Mouse (Mus musculus) hindbrain, embryonic 12.5 days (tissue): ENCODE data around the gene Tbcd. TPM values are rescaled to one million over a fixed set of nuclear protein-coding genes. Genes with fewer than 3 reads are reported as not detected.

ENCODE experiments used
- ATAC-seq: fragments of 200-750 bp; cut with Nextera tagmentation; 2 replicates; pipeline ENCODE4 v1.8.0; 2017; ENCODE audit warnings: moderate TSS enrichment; ENCODE audit not compliant: low FRiP score
- H3K27ac ChIP-seq: fragments of 300-500 bp; sonication (generic); 2 replicates; pipeline ENCODE4 v1.5.1; 2016; ENCODE audit warnings: mild to moderate bottlenecking
- H3K27me3 ChIP-seq: fragments of 300-500 bp; sonication (generic); 2 replicates; pipeline ENCODE4 v1.6.1; 2016; ENCODE audit warnings: mild to moderate bottlenecking
- H3K36me3 ChIP-seq: fragments of 300-500 bp; sonication (generic); 2 replicates; pipeline ENCODE4 v1.6.1; 2016; ENCODE audit warnings: mild to moderate bottlenecking
- H3K4me1 ChIP-seq: fragments of 300-500 bp; sonication (generic); 2 replicates; pipeline ENCODE4 v1.6.1; 2016
- H3K4me2 ChIP-seq: fragments of 300-500 bp; sonication (generic); replicated peaks from 2 replicates; pipeline ENCODE4 v1.6.1; 2016; ENCODE audit warnings: mild to moderate bottlenecking
- H3K4me3 ChIP-seq: fragments of 300-500 bp; sonication (generic); 2 replicates; pipeline ENCODE4 v1.5.1; 2016; ENCODE audit warnings: mild to moderate bottlenecking
- H3K9ac ChIP-seq: fragments of 300-500 bp; sonication (generic); 2 replicates; pipeline ENCODE4 v1.6.1; 2016; ENCODE audit warnings: mild to moderate bottlenecking, moderate library complexity
- H3K9me3 ChIP-seq: fragments of 300-500 bp; sonication (generic); replicated peaks from 2 replicates; pipeline ENCODE4 v1.6.1; 2016; ENCODE audit warnings: mild to moderate bottlenecking
- WGBS: fragments of 180-500 bp; shearing (Covaris S2); methylation state at CpG from one replicate; pipeline ENCODE4 v1.1.7; 2016; 5-methylcytosine and 5-hydroxymethylcytosine counted together
- polyA plus RNA-seq: library from polyadenylated mRNA; unstranded; fragments of >200 nt; fragmentation: Nextera tagmentation; extraction: Ambion mirVana; gene quantifications from 2 replicates; pipeline ENCODE4 v1.2.1, GENCODE M21; 2016

The Tbcd gene
- polyA plus RNA-seq, 1 experiment from 2014 or later = 61.6 TPM

DNA sequence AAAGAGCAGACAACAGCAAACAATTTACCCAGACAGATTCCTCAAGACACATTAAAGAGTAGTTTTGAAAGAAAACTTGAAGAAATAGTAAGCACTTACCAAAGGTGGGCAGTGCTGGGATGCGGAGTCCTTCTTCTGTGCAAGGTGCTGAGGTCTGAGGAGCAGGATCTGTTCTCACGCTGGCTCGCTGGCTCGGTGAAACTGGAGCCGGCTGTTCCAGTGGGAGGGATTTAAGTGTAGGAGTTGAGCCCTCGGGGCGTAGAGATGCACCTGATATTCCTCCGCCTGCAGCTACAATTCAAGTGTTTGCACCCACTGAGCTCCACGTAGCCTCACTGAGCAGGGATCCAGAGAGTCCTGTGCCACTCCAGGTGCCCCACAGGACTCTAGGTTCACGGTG lies 67.4 kb downstream of the Tbcd start, which contains the start of gene Zfp750:
TSS of gene Zfp750 (minus strand) at position 203 of the 400 bp plus-strand sequence.
- Histone ChIP-seq H3K9ac (no peak within 1 kb of the TSS), H3K36me3 (no peaks in the 10 kb centered on the region), H3K27ac (no peak within 1 kb of the TSS), H3K4me3 (no peak within 1 kb of the TSS), H3K4me1 (no peaks in the 10 kb centered on the region), H3K4me2 (no peak within 1 kb of the TSS), H3K27me3 (no peaks in the 10 kb centered on the region), H3K9me3 (no peaks in the 10 kb centered on the region)
- 53% methylated on average over 10 of the region's 10 CpGs for WGBS
- ATAC-seq = no peak

DNA sequence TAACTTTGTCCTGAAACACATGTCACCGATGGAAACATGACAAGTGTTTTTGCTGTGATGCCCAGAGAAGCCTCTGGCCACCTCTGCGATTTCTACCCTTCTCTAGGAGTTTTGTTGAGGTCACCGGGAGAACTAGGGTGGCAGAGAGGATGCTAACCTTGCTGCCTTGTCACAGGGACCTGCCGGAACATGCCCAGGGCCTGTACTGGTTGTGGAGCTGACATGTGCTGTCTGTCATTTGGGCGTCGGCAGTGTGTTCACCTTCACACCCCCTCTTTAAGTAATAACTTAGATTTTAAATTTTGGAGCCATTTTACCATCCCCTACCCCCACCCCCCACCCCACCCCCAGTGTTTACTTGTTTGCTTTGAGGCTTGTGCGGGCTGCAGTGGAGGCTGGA lies 68.0 kb downstream of the Tbcd start:
- Histone ChIP-seq H3K27ac (no peak overlapping the region), H3K9ac (no peak overlapping the region), H3K4me1 (no peaks in the 10 kb centered on the region), H3K4me2 (no peak overlapping the region), H3K36me3 (no peaks in the 10 kb centered on the region), H3K9me3 (no peaks in the 10 kb centered on the region), H3K4me3 (no peak overlapping the region), H3K27me3 (no peaks in the 10 kb centered on the region)
- ATAC-seq = no peak
- WGBS = 83% methylated on average over 7 of the region's 7 CpGs

DNA sequence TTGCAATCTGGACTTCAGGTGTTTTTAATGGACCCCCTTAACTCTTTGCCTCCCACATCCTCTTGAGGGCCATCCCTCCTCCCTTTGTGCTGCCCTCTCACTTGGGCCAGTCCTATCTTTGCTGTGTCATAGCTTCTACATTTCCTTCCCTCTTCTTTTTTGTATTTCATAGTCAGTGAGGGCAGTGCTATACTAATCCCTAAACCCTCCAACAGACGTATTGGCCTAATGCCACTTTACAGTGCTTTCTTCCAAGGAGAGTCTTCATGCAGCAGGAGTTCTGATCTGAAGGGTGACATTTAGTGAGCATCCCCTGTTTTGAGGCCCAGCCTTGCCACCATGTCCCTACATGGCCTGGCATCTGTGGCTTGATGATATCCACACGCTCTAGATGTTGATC lies 69.0 kb downstream of the Tbcd start:
- H3K36me3 ChIP-seq = no peaks in the 10 kb centered on the region
- H3K4me2 ChIP-seq = no peak overlapping the region
- no peak overlapping the region for H3K27ac ChIP-seq
- no peak overlapping the region for H3K4me3 ChIP-seq
- no peak overlapping the region for H3K9ac ChIP-seq
- no peaks in the 10 kb centered on the region for H3K4me1 ChIP-seq
- ATAC-seq = no peak
- H3K9me3 ChIP-seq = no peaks in the 10 kb centered on the region
- H3K27me3 ChIP-seq = no peaks in the 10 kb centered on the region
- 92% methylated on average over 2 of the region's 2 CpGs for WGBS

DNA sequence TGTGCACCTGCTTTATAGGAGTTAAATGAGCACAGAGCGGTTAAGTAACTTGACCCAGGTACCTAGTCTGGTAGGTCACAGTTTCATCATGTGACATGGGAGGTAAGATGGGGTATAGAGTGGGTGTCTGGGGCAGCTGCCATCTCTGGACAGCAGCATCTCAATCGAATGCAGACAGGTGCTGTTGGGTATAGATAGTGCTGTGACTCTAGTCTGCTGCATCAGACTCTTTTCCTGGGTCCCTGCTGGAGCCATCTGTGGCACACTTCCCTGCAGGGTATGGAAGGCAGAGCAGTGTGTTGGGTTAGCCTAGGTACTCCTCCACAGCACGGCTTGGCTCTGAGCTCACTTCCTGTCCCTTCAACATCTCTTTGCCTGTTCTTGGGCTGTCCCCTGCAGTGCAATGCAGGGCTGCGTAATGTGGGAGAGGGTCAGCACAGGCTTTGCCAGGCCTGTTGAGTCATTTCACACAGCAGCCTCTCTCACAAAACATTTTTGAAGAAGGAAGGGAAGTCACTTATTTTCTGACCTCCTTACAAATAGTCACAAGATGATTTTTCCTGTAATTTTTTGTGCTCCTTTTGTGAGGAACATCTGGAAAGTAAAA lies 70.5 kb downstream of the Tbcd start:
- no peak overlapping the region for H3K4me3 ChIP-seq
- 89% methylated on average over 4 of the region's 4 CpGs for WGBS
- ATAC-seq = no peak
- H3K9me3 ChIP-seq = no peaks in the 10 kb centered on the region
- H3K4me1 ChIP-seq = no peaks in the 10 kb centered on the region
- H3K9ac ChIP-seq = no peak overlapping the region
- no peak overlapping the region for H3K4me2 ChIP-seq
- H3K27ac ChIP-seq = no peak overlapping the region
- no peaks in the 10 kb centered on the region for H3K27me3 ChIP-seq
- H3K36me3 ChIP-seq = no peaks in the 10 kb centered on the region

DNA sequence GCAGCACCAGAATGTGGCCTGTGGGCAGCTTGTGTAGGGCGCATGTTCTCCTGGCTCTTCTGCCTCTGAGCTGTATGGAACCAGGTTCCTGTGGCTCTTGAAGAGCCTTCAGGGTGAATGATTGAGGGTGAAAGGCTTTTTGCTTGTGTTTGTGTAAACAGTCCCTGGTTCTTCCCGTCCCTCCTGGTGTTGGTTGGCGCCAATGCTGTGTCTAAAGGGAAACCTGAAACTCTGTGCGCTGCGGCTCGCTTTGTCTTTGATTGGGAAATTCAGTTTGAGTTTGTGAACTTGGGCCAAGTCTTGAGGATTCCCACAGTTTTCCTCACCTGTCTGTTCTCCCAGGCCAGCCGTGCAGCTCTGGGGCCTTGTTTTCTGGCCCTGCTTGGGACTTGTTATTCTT lies 72.4 kb downstream of the Tbcd start:
- Histone ChIP-seq H3K9ac (no peak overlapping the region), H3K27me3 (no peaks in the 10 kb centered on the region), H3K36me3 (no peaks in the 10 kb centered on the region), H3K9me3 (no peaks in the 10 kb centered on the region), H3K27ac (no peak overlapping the region), H3K4me2 (no peak overlapping the region), H3K4me3 (no peak overlapping the region), H3K4me1 (no peaks in the 10 kb centered on the region)
- no peak for ATAC-seq
- WGBS = 96% methylated on average over 7 of the region's 7 CpGs

DNA sequence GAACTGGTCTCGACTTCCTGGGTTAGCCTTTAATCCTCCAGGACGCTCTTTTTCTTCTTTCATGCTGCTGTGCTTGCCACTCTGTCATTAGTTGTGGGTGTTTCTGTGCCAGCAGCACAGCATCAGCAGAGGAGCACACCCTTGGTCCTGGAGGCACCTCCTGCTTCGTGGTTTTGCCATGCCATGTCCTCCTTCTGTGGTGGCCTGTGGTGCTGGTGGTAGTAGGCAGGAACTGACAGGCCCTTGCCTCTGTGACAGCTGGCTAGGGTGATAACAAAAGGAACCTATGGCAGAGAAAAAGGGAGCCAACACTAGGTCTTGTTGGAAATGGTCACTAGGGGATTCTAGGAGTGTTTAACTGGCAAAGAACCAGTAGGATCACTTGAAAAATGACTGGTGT lies 78.0 kb downstream of the Tbcd start:
- Histone ChIP-seq H3K9ac (no peak overlapping the region), H3K9me3 (no peaks in the 10 kb centered on the region), H3K4me3 (no peak overlapping the region), H3K36me3 (no peaks in the 10 kb centered on the region), H3K4me2 (no peak overlapping the region), H3K27me3 (no peaks in the 10 kb centered on the region), H3K4me1 (0 out of 2 replicates have a peak, but pooled peaks cover 3% of the 10 kb centered on the region), H3K27ac (no peak overlapping the region)
- WGBS = 86% methylated on average over 3 of the region's 3 CpGs
- ATAC-seq = no peak

DNA sequence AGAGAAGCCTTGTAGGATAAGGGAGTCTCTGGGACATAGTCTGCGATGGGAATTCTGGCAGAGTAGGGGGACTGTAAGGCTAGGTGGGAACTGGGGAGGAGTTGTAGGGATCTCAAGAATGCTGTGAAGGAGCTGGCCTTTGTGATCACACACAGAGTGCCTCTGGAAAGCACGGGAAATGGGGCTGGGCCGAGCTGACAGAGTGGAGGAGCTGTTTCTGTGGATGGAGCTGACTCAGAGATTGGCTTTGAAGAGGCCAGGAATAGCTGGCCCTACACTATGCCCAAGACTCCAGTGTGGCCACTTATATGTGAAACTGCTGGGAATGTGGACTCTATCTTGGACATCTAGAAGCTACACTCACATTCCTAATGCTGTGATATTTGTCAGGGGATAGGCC lies 84.8 kb downstream of the Tbcd start:
- no peak overlapping the region for H3K27ac ChIP-seq
- no peak for ATAC-seq
- 54% methylated on average over 3 of the region's 3 CpGs for WGBS

DNA sequence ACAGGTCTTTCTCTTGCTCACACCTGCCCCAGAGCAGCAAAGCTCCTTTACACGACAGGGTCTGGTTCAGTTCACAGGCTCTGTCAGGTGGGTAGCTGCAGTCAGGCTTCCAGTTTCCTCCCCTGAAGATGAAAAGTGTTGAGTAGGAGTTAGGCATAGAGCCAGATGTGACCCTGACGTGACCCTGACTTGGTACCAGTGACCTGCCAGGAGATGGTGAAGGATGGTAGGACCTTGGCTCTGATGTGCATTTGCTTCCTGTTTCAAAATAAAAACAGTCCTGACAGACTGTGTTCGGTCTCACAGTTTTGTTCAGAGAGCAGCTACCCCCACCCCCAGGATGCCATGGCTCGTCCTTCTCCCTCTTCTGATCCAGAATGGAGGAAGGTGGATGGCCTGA lies 90.7 kb downstream of the Tbcd start:
- no peak overlapping the region for H3K9ac ChIP-seq
- H3K4me1 ChIP-seq = no peaks in the 10 kb centered on the region
- H3K36me3 ChIP-seq = peaks cover 22% of the 10 kb centered on the region
- WGBS = 82% methylated on average over 4 of the region's 4 CpGs
- ATAC-seq = no peak
- no peak overlapping the region for H3K4me2 ChIP-seq
- H3K27me3 ChIP-seq = no peaks in the 10 kb centered on the region
- H3K4me3 ChIP-seq = no peak overlapping the region
- no peak overlapping the region for H3K27ac ChIP-seq
- H3K9me3 ChIP-seq = no peaks in the 10 kb centered on the region

More for the DNA sequence above, 84.8 kb downstream of the Tbcd start:
- Histone ChIP-seq H3K9ac (no peak overlapping the region), H3K4me3 (no peak overlapping the region), H3K27me3 (no peaks in the 10 kb centered on the region), H3K36me3 (peaks cover 7% of the 10 kb centered on the region), H3K4me2 (no peak overlapping the region), H3K9me3 (no peaks in the 10 kb centered on the region), H3K4me1 (peaks cover 3% of the 10 kb centered on the region; the same call in 1 of the 2 replicates)

DNA sequence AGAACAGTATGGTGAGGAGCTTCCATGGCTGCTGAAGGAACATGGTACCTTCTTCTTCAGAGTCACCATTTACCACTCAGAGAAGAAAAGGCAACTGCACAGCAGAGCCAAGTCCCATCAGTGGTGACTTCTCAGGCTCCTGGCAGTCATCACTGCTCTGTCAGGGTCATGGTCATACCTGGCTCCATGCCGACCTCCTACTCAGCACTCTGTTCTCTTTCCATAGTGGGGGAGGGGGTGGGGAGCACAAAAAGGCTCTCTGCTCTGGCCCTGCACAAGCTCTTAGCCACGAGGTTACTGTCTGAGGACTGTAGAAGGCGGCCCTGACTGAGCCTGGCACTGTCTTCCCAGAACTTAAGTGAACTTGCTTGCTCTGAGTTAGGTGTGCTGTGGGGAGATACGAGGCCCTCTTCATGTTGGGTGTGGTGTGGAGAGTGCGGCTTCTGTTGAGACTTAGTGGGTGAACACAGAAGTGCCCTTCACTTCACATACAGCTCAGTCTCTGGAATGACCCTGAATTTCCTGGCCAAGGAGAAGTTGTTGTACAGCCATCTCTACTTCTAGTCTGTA lies 91.6 kb downstream of the Tbcd start:
- Histone ChIP-seq H3K27ac (no peak overlapping the region), H3K9ac (no peak overlapping the region), H3K9me3 (no peaks in the 10 kb centered on the region), H3K4me2 (no peak overlapping the region), H3K4me3 (no peak overlapping the region), H3K4me1 (no peaks in the 10 kb centered on the region), H3K36me3 (peaks cover 22% of the 10 kb centered on the region), H3K27me3 (no peaks in the 10 kb centered on the region)
- no peak for ATAC-seq
- WGBS = 91% methylated on average over 5 of the region's 5 CpGs

DNA sequence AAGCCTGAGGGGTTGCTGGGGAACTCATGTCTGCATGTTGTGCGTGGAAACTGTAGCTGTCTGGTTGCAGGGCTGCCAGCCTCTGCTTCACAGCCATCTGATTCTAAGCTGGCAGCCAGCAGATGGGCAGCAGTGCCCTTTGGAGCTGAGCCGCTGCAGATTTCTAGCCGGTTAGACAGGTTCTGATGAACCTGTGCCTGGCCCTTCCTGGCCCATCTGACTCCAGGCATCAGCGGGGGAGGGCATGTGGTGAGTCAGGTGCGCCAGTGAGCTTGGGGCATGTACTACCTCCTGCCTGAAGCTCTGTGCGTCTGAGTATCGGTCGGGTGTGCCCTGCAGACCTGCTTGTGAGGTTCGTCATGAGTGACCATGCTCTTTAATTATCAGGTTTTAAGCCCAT lies 92.2 kb downstream of the Tbcd start:
- 85% methylated on average over 9 of the region's 9 CpGs for WGBS
- no peak for ATAC-seq
- H3K36me3 ChIP-seq = peaks cover 22% of the 10 kb centered on the region
- H3K27me3 ChIP-seq = no peaks in the 10 kb centered on the region
- no peak overlapping the region for H3K4me3 ChIP-seq
- H3K4me2 ChIP-seq = no peak overlapping the region
- no peaks in the 10 kb centered on the region for H3K9me3 ChIP-seq
- no peak overlapping the region for H3K9ac ChIP-seq
- H3K4me1 ChIP-seq = peaks cover 2% of the 10 kb centered on the region
- no peak overlapping the region for H3K27ac ChIP-seq

DNA sequence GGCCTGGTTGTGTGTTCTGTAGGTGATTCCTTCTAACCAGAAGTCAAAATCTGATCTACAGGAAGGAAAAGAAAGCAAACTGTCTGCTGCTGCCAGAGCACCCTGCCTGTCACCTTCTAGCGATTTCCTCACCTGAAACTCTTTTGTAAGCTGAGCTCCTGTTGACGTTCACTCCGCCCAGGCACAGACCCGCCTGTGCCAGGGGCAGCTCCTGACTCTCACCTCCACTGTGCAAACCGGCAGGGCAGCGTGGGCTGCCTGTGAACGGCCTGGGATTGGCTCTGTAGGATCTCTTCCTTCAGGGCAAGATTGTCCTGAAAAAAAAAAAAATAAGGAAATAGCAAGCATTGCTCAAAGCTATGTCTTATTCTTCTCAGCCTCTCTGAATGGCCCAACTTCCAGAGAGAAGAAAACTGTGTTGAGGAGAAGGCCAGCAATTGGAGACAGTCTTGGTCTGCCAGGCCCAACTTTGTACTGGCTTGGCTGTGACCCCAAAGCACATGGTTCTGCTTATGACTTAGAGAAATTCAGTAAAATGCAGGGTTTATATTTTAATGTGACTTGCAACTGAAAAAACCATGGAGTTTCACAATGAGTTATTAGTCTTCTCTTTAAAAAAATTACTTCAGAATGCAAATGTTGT lies 93.1 kb downstream of the Tbcd start:
- Histone ChIP-seq H3K4me2 (no peak overlapping the region), H3K9me3 (no peaks in the 10 kb centered on the region), H3K36me3 (peaks cover 22% of the 10 kb centered on the region), H3K4me3 (no peak overlapping the region), H3K27ac (no peak overlapping the region), H3K4me1 (peaks cover 12% of the 10 kb centered on the region), H3K27me3 (no peaks in the 10 kb centered on the region), H3K9ac (no peak overlapping the region)
- no peak for ATAC-seq
- WGBS = 77% methylated on average over 7 of the region's 7 CpGs

DNA sequence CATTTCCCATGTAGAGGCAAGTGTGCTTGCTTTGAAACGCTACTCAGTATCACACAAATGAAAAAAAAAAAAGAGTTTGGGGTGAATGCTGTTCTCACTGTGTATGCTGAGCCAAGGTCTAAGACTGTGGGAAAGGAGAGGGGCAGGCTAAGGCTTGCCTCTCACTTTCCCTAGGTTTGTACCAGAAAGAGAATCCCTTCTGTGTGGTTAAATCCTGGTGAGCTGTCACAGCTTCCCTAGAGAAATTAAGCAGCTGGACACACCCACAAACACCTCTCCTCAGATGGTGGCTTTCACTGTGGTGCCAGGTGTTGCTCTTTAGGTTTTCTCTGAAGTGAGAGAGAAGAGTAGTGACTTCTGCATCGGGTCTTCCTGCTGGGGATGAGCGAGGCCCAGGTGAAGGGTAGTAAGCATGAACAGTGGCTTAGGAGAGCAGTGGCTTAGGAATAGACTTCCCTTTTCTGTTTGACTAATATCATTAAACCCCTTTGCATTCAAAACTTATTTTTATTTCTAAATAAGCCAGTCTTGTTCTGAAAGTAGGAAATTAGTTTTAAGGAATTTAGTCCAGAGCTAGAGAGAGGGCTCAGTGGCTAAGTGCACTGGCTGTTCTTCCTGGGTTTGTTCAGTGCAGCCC lies 93.8 kb downstream of the Tbcd start:
- no peak overlapping the region for H3K4me3 ChIP-seq
- ATAC-seq = no peak
- H3K4me2 ChIP-seq = no peak overlapping the region
- H3K27ac ChIP-seq = no peak overlapping the region
- WGBS = 87% methylated on average over 3 of the region's 3 CpGs
- no peaks in the 10 kb centered on the region for H3K27me3 ChIP-seq
- no peak overlapping the region for H3K9ac ChIP-seq
- peaks cover 18% of the 10 kb centered on the region for H3K4me1 ChIP-seq
- H3K36me3 ChIP-seq = peaks cover 22% of the 10 kb centered on the region
- no peaks in the 10 kb centered on the region for H3K9me3 ChIP-seq
